Comparison of ENCODE assay signal across 10 mouse cellular contexts in the genomic region with DNA sequence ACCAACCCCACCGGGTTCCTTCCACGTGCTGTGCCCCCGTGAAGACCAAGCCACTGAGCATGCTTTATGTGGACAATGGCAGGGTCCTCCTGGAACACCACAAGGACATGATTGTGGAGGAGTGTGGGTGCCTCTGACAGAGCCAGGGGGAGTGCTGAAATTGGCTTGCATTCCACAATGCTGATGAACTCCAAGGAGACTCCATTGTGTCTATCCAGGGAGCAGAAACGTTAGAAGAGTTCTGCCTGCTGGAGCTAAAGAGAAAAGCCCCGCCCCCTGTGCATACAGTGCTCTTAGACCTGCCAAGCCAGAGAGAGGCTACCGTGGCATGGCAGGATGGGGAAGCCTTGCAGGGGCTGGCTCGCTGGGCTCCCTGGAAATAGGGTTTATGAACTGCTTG. TPM values are rescaled to one million over a fixed set of nuclear protein-coding genes. Genes with fewer than 3 reads are reported as not detected.
DNase-seq lines count a peak whose midpoint lies in the region; ATAC-seq and TF ChIP-seq lines count a peak whose summit lies in the region.
"Had no signal": no experiment of that assay in that cellular context is flagged by ENCODE, and none has a peak within 500 bp of the region (broad histone marks: within the 10 kb centered on the region; RNA-seq: fewer than 3 reads in every experiment).

No protein-coding gene starts in this region.

- H3K9me3 ChIP-seq in heart, embryonic 14.5 days (ENCODE audit: control insufficient read depth, low read length), result no peaks in the 10 kb centered on the region
- H3K9me3 ChIP-seq in lung, postnatal 0 days (ENCODE audit: low read length), result no peaks in the 10 kb centered on the region
- H3K9me3 ChIP-seq in hindbrain, embryonic 11.5 days (ENCODE audit: control insufficient read depth, low read length), result no peaks in the 10 kb centered on the region
- no peaks in the 10 kb centered on the region for H3K9me3 ChIP-seq in stomach, embryonic 15.5 days

- TF ChIP-seq CTCF in heart, adult 2 months (IDR thresholded peaks at IDR 0.05), result no peak
- no peak for TF ChIP-seq CTCF in lung, postnatal 0 days (IDR thresholded peaks at IDR 0.05)

- H3K79me2 ChIP-seq in heart, adult 2 months (replicated peaks; ENCODE audit: control insufficient read depth, insufficient read depth, low read length), result no peaks in the 10 kb centered on the region

- no peak overlapping the region for H3K4me3 ChIP-seq in heart, embryonic 14.5 days (ENCODE audit: control insufficient read depth in 1 of 2, insufficient read depth in 1 of 2, low read depth in 1 of 2, low read length in 2 of 2)
- no peak overlapping the region for H3K4me3 ChIP-seq in heart, adult 2 months
- H3K4me3 ChIP-seq in lung, postnatal 0 days (ENCODE audit: low read depth, low read length), result no peak overlapping the region
- H3K4me3 ChIP-seq in hindbrain, embryonic 11.5 days (ENCODE audit: low read depth, low read length), result no peak overlapping the region
- H3K4me3 ChIP-seq in stomach, embryonic 15.5 days (replicated peaks), result no peak overlapping the region

- 19% methylated on average over 7 of the region's 7 CpGs for WGBS in heart, embryonic 14.5 days
- 8% methylated on average over 7 of the region's 7 CpGs for WGBS in heart, adult 2 months
- WGBS in lung, postnatal 0 days, result 17% methylated on average over 7 of the region's 7 CpGs
- 29% methylated on average over 7 of the region's 7 CpGs for WGBS in hindbrain, embryonic 11.5 days
- WGBS in stomach, embryonic 15.5 days, result 20% methylated on average over 7 of the region's 7 CpGs

- no peak for DNase-seq in heart, adult 2 months
- peak; percentile 56 for DNase-seq in lung, postnatal 0 days (ENCODE audit: low spot score)
- no peak for DNase-seq in lung, postnatal 25 days (ENCODE audit: low spot score)
- peak; percentile 31 for DNase-seq in hindbrain, embryonic 11.5 days (ENCODE audit: low spot score)
- DNase-seq in spleen, adult 18-20 months, result no peak
- DNase-seq in MN1 (ENCODE audit: low spot score), result no peak
- DNase-seq: right cerebral cortex, postnatal 14 days had no signal

- peaks cover 7 to 21% of the 10 kb centered on the region in 2 experiments for H3K4me1 ChIP-seq in heart, embryonic 14.5 days (ENCODE audit: control insufficient read depth in 2 of 2, insufficient read depth in 2 of 2, low read length in 2 of 2)
- H3K4me1 ChIP-seq in heart, adult 2 months (ENCODE audit: control insufficient read depth, insufficient read depth, low read length), result peaks cover 28% of the 10 kb centered on the region
- H3K4me1 ChIP-seq in lung, postnatal 0 days (ENCODE audit: insufficient read depth, low read depth, low read length), result no peaks in the 10 kb centered on the region
- H3K4me1 ChIP-seq in hindbrain, embryonic 11.5 days (replicated peaks; ENCODE audit: control insufficient read depth, insufficient read depth, low read length), result peaks cover 3% of the 10 kb centered on the region; the same call in 1 of the 2 replicates
- H3K4me1 ChIP-seq in stomach, embryonic 15.5 days, result 0 out of 2 replicates have a peak, but pooled peaks cover 4% of the 10 kb centered on the region

- no peak overlapping the region for H3K27ac ChIP-seq in heart, embryonic 14.5 days (replicated peaks in 1 of 2; ENCODE audit: control insufficient read depth in 1 of 2, insufficient read depth in 1 of 2, low read depth in 2 of 2, low read length in 2 of 2)
- H3K27ac ChIP-seq in heart, adult 2 months, result no peak overlapping the region; the same call in 1 of the 2 replicates
- no peak overlapping the region for H3K27ac ChIP-seq in lung, postnatal 0 days (ENCODE audit: low read length)
- no peak overlapping the region for H3K27ac ChIP-seq in hindbrain, embryonic 11.5 days (ENCODE audit: low read depth, low read length)
- no peak overlapping the region for H3K27ac ChIP-seq in stomach, embryonic 15.5 days

- H3K4me2 ChIP-seq in heart, embryonic 14.5 days (ENCODE audit: low read length), result peak overlapping the region; percentile 44
- H3K4me2 ChIP-seq in lung, postnatal 0 days (replicated peaks; ENCODE audit: low read depth, low read length), result no peak overlapping the region
- H3K4me2 ChIP-seq in hindbrain, embryonic 11.5 days (replicated peaks; ENCODE audit: low read depth, low read length), result no peak overlapping the region
- peak overlapping the region; percentile 13; the same call in 1 of the 2 replicates for H3K4me2 ChIP-seq in stomach, embryonic 15.5 days

- intact Hi-C loops in heart, adult 2 months (cut with DNase I), result loop anchor here (2.0 kb wide), 1 partner anchor 26 kb away; no protein-coding TSS in a partner anchor

- ATAC-seq in heart, embryonic 14.5 days (ENCODE audit: insufficient number of reproducible peaks, insufficient read depth, low FRiP score, low read depth), result no peak; the same call in 1 of the 2 replicates
- 0 out of 2 replicates have a peak, but pooled peaks have one; percentile 9 for ATAC-seq in lung, postnatal 0 days
- ATAC-seq in hindbrain, embryonic 11.5 days (ENCODE audit: low FRiP score), result no peak
- ATAC-seq in stomach, embryonic 15.5 days (ENCODE audit: insufficient read depth, low FRiP score, low read depth), result no peak

- no peak overlapping the region; the same call in 1 of the 2 replicates for H3K9ac ChIP-seq in heart, embryonic 14.5 days (ENCODE audit: low read length)
- H3K9ac ChIP-seq in heart, adult 2 months (ENCODE audit: low read depth, low read length), result no peak overlapping the region
- no peak overlapping the region for H3K9ac ChIP-seq in lung, postnatal 0 days (replicated peaks; ENCODE audit: low read depth)
- H3K9ac ChIP-seq in hindbrain, embryonic 11.5 days (ENCODE audit: low read depth, low read length), result no peak overlapping the region
- no peak overlapping the region for H3K9ac ChIP-seq in stomach, embryonic 15.5 days

- peaks cover 5% of the 10 kb centered on the region for H3K36me3 ChIP-seq in heart, embryonic 14.5 days (ENCODE audit: control insufficient read depth, insufficient read depth, low read length)
- no peaks in the 10 kb centered on the region; the same call in 1 of the 2 replicates for H3K36me3 ChIP-seq in heart, adult 2 months (ENCODE audit: control insufficient read depth, insufficient read depth, low read length)
- H3K36me3 ChIP-seq in lung, postnatal 0 days (ENCODE audit: insufficient read depth, low read length), result no peaks in the 10 kb centered on the region
- no peaks in the 10 kb centered on the region for H3K36me3 ChIP-seq in hindbrain, embryonic 11.5 days (ENCODE audit: control insufficient read depth, insufficient read depth, low read length)
- H3K36me3 ChIP-seq in stomach, embryonic 15.5 days, result no peaks in the 10 kb centered on the region

- TF ChIP-seq POLR2A in heart, adult 2 months (IDR thresholded peaks at IDR 0.05; ENCODE audit: insufficient read depth, low read depth, low read length), result no peak

- no peak for TF ChIP-seq EP300 in heart, adult 2 months (IDR thresholded peaks at IDR 0.05; ENCODE audit: insufficient read depth, low read depth, low read length)
- TF ChIP-seq EP300 in lung, postnatal 0 days (IDR thresholded peaks at IDR 0.05), result no peak

- H3K27me3 ChIP-seq in heart, embryonic 14.5 days (ENCODE audit: control insufficient read depth, insufficient read depth, low read length), result peaks cover 9% of the 10 kb centered on the region
- no peaks in the 10 kb centered on the region for H3K27me3 ChIP-seq in heart, adult 2 months (ENCODE audit: control insufficient read depth, insufficient read depth, low read length)
- H3K27me3 ChIP-seq in lung, postnatal 0 days (replicated peaks; ENCODE audit: insufficient read depth, low read length), result no peaks in the 10 kb centered on the region
- peaks cover 12% of the 10 kb centered on the region for H3K27me3 ChIP-seq in hindbrain, embryonic 11.5 days (ENCODE audit: control insufficient read depth, insufficient read depth, low read length)
- peaks cover 13% of the 10 kb centered on the region for H3K27me3 ChIP-seq in stomach, embryonic 15.5 days (replicated peaks)

RNA-seq across cellular contexts. Expression of a gene that starts 6.7 kb away (rescaled TPM):
- 0.12 and 0.15 TPM in 2 replicates for polyA plus RNA-seq in heart, embryonic 14.5 days (2014; fragmentation: Nextera tagmentation; extraction: Ambion mirVana)
- total RNA-seq in heart, adult 2 months (2021), result under 1 TPM in 1 of 2 experiments, not detected in 1; 0.10 TPM
- polyA plus RNA-seq in heart, adult 2 months (2012; rRNA removed), result 0.04 and 0.38 TPM in 2 replicates
- polyA plus RNA-seq in lung, postnatal 0 days (2015; fragmentation: Nextera tagmentation; extraction: Ambion mirVana), result 0.37 TPM in 2 replicates
- polyA plus RNA-seq in hindbrain, embryonic 11.5 days (2014; fragmentation: Nextera tagmentation; extraction: Ambion mirVana), result 0.12 TPM in 1 of 2 replicates, not detected in the other
- polyA plus RNA-seq in stomach, embryonic 15.5 days (2015; fragmentation: Nextera tagmentation; extraction: Ambion mirVana), result 0.15 and 0.18 TPM in 2 replicates
- total RNA-seq: megakaryocyte progenitor cell, adult 5-6 weeks had no signal

RNA-seq across cellular contexts. Expression of a gene that starts 28.0 kb away (rescaled TPM):
- 36.6 and 36.9 TPM in 2 replicates for polyA plus RNA-seq in heart, embryonic 14.5 days (2014; fragmentation: Nextera tagmentation; extraction: Ambion mirVana)
- 10 to 100 TPM; 70.9 to 71.3 TPM for total RNA-seq in heart, adult 2 months (2021)
- 53.3 and 71.9 TPM in 2 replicates for polyA plus RNA-seq in heart, adult 2 months (2012; rRNA removed)
- 61.3 and 62.5 TPM in 2 replicates for polyA plus RNA-seq in lung, postnatal 0 days (2015; fragmentation: Nextera tagmentation; extraction: Ambion mirVana)
- 36.1 and 51.4 TPM in 2 replicates for polyA plus RNA-seq in hindbrain, embryonic 11.5 days (2014; fragmentation: Nextera tagmentation; extraction: Ambion mirVana)
- 72.3 and 77.5 TPM in 2 replicates for polyA plus RNA-seq in stomach, embryonic 15.5 days (2015; fragmentation: Nextera tagmentation; extraction: Ambion mirVana)

RNA-seq across cellular contexts. Expression of a gene that starts 41.2 kb away (rescaled TPM):
- 19.5 and 21.7 TPM in 2 replicates for polyA plus RNA-seq in heart, embryonic 14.5 days (2014; fragmentation: Nextera tagmentation; extraction: Ambion mirVana)
- 10 to 100 TPM; 15.3 to 17.6 TPM for total RNA-seq in heart, adult 2 months (2021)
- polyA plus RNA-seq in heart, adult 2 months (2012; rRNA removed), result 17.7 and 20.4 TPM in 2 replicates
- polyA plus RNA-seq in lung, postnatal 0 days (2015; fragmentation: Nextera tagmentation; extraction: Ambion mirVana), result 30.4 and 36.0 TPM in 2 replicates
- polyA plus RNA-seq in hindbrain, embryonic 11.5 days (2014; fragmentation: Nextera tagmentation; extraction: Ambion mirVana), result 13.6 and 15.9 TPM in 2 replicates
- polyA plus RNA-seq in stomach, embryonic 15.5 days (2015; fragmentation: Nextera tagmentation; extraction: Ambion mirVana), result 16.9 and 18.7 TPM in 2 replicates
- total RNA-seq: megakaryocyte progenitor cell, adult 5-6 weeks had no signal

RNA-seq across cellular contexts. Expression of a gene that starts 51.1 kb away (rescaled TPM):
- polyA plus RNA-seq in heart, embryonic 14.5 days (2014; fragmentation: Nextera tagmentation; extraction: Ambion mirVana), result 10.5 and 13.3 TPM in 2 replicates
- total RNA-seq in heart, adult 2 months (2021), result 10 to 100 TPM; 29.9 to 32.0 TPM
- polyA plus RNA-seq in heart, adult 2 months (2012; rRNA removed), result 38.9 and 55.5 TPM in 2 replicates
- polyA plus RNA-seq in lung, postnatal 0 days (2015; fragmentation: Nextera tagmentation; extraction: Ambion mirVana), result 5.8 and 6.6 TPM in 2 replicates
- polyA plus RNA-seq in hindbrain, embryonic 11.5 days (2014; fragmentation: Nextera tagmentation; extraction: Ambion mirVana), result 9.5 and 11.4 TPM in 2 replicates
- 5.4 and 5.6 TPM in 2 replicates for polyA plus RNA-seq in stomach, embryonic 15.5 days (2015; fragmentation: Nextera tagmentation; extraction: Ambion mirVana)

Comparison
In these comparisons a context has a peak if more than half of its experiments do, and no peak if none do; other contexts are left out.
1. DNase-seq: peak in lung, postnatal 0 days (single experiment) and hindbrain, embryonic 11.5 days (single experiment); none in heart, adult 2 months (0 of 2), lung, postnatal 25 days (single experiment), spleen, adult 18-20 months (0 of 2) and MN1 (single experiment).
2. H3K4me2 ChIP-seq: peak in heart, embryonic 14.5 days (single experiment) and stomach, embryonic 15.5 days (single experiment); none in lung, postnatal 0 days (single experiment) and hindbrain, embryonic 11.5 days (single experiment).